Mouse (Mus musculus): ENCODE measurements around the gene Tmem147. TPM values are rescaled to one million over a fixed set of nuclear protein-coding genes. Genes with fewer than 3 reads are reported as not detected.
"Not testable (repeated sequence)": the region's sequence is repeated elsewhere in the genome, so short reads cannot be mapped to it uniquely, and the experiment has no call there.

Tmem147 gene
- polyA plus RNA-seq, 1 experiment from 2014 or later, result 203 TPM

GRCm38 (mm10) chr7:30749824-30750606, 20.7 kb upstream of the Tmem147 start:
- H3K4me1 ChIP-seq (replicated peaks), result no peaks in the 10 kb centered on the region
- peaks cover 20% of the 10 kb centered on the region for H3K36me3 ChIP-seq
- H3K4me2 ChIP-seq (replicated peaks), result no peak overlapping the region
- no peak overlapping the region for H3K9ac ChIP-seq (replicated peaks)
- no peaks in the 10 kb centered on the region for H3K27me3 ChIP-seq
- WGBS, result 90% methylated on average over 13 of the region's 13 CpGs
- no peak for ATAC-seq
- no peak overlapping the region for H3K27ac ChIP-seq
- H3K9me3 ChIP-seq, result peaks cover 9% of the 10 kb centered on the region
- no peak overlapping the region for H3K4me3 ChIP-seq (replicated peaks)

- Histone ChIP-seq H3K4me3 (replicated peaks) (no peak overlapping the region), H3K27ac (no peak overlapping the region), H3K36me3 (peaks cover 8% of the 10 kb centered on the region), H3K4me1 (replicated peaks) (no peaks in the 10 kb centered on the region), H3K27me3 (no peaks in the 10 kb centered on the region), H3K9ac (replicated peaks) (no peak overlapping the region), H3K4me2 (replicated peaks) (no peak overlapping the region), H3K9me3 (no peaks in the 10 kb centered on the region)
- no peak for ATAC-seq
- WGBS, result 87% methylated on average over 7 of the region's 7 CpGs
Observed at GRCm38 (mm10) chr7:30747525-30748204, 18.3 kb upstream of the Tmem147 start.

GRCm38 (mm10) chr7:30744022-30744598, 14.8 kb upstream of the Tmem147 start:
- no peaks in the 10 kb centered on the region for H3K9me3 ChIP-seq
- H3K4me1 ChIP-seq (replicated peaks), result no peaks in the 10 kb centered on the region
- no peak overlapping the region for H3K9ac ChIP-seq (replicated peaks)
- ATAC-seq, result no peak
- H3K27ac ChIP-seq, result no peak overlapping the region
- no peak overlapping the region for H3K4me2 ChIP-seq (replicated peaks)
- whole genome bisulfite sequencing, result 55% methylated on average over 4 of the region's 4 CpGs
- H3K36me3 ChIP-seq, result peaks cover 21% of the 10 kb centered on the region
- H3K4me3 ChIP-seq (replicated peaks), result no peak overlapping the region
- no peaks in the 10 kb centered on the region for H3K27me3 ChIP-seq

GRCm38 (mm10) chr7:30743617-30744016, 14.3 kb upstream of the Tmem147 start, which contains the start of gene Gapdhs:
Gene Gapdhs (minus strand): TSS chr7:30743681.
- not testable (repeated sequence) for H3K9me3 ChIP-seq; ATAC-seq; H3K27ac ChIP-seq; H3K4me1 ChIP-seq (replicated peaks); H3K4me3 ChIP-seq (replicated peaks); H3K27me3 ChIP-seq; H3K9ac ChIP-seq (replicated peaks); H3K4me2 ChIP-seq (replicated peaks)
- peaks cover 21% of the 10 kb centered on the region for H3K36me3 ChIP-seq
- 100% methylated on average over 1 of the region's 4 CpGs for WGBS

- 97% methylated on average over 2 of the region's 2 CpGs for WGBS
- not testable (repeated sequence) for H3K27me3 ChIP-seq
- 0 out of 2 replicates have a peak, but pooled peaks have one; percentile 6 for ATAC-seq
Observed at GRCm38 (mm10) chr7:30742570-30742969, 13.2 kb upstream of the Tmem147 start.

GRCm38 (mm10) chr7:30736211-30736610, 6.9 kb upstream of the Tmem147 start:
- Histone ChIP-seq H3K4me1 (replicated peaks) (peaks cover 7% of the 10 kb centered on the region), H3K27me3 (no peaks in the 10 kb centered on the region), H3K36me3 (peaks cover 79% of the 10 kb centered on the region), H3K4me2 (replicated peaks) (no peak overlapping the region), H3K9me3 (no peaks in the 10 kb centered on the region), H3K4me3 (replicated peaks) (no peak overlapping the region), H3K9ac (replicated peaks) (no peak overlapping the region), H3K27ac (no peak overlapping the region)
- ATAC-seq, result no peak
- 96% methylated on average over 3 of the region's 3 CpGs for WGBS

More at GRCm38 (mm10) chr7:30742570-30742969, 13.2 kb upstream of the Tmem147 start:
- not testable (repeated sequence) for H3K4me1 ChIP-seq (replicated peaks); H3K27ac ChIP-seq; H3K9ac ChIP-seq (replicated peaks); H3K9me3 ChIP-seq; H3K4me3 ChIP-seq (replicated peaks); H3K4me2 ChIP-seq (replicated peaks)
- peaks cover 27% of the 10 kb centered on the region for H3K36me3 ChIP-seq

GRCm38 (mm10) chr7:30730064-30730722, 853 bp upstream of the Tmem147 start:
- Histone ChIP-seq H3K9ac (replicated peaks) (peak overlapping the region; percentile 83), H3K4me2 (replicated peaks) (peak overlapping the region; percentile 74), H3K4me3 (replicated peaks) (peak overlapping the region; percentile 64), H3K4me1 (replicated peaks) (peaks cover 31% of the 10 kb centered on the region), H3K27ac (peak overlapping the region; percentile 95), H3K36me3 (peaks cover 54% of the 10 kb centered on the region)
- not testable (repeated sequence) for ATAC-seq, H3K9me3 ChIP-seq, H3K27me3 ChIP-seq
- 17% methylated on average over 10 of the region's 22 CpGs for WGBS

- Histone ChIP-seq H3K36me3 (peaks cover 42% of the 10 kb centered on the region), H3K27ac (peak overlapping the region; percentile 95), H3K4me1 (replicated peaks) (peaks cover 31% of the 10 kb centered on the region), H3K9me3 (no peaks in the 10 kb centered on the region), H3K9ac (replicated peaks) (peak overlapping the region; percentile 83), H3K27me3 (no peaks in the 10 kb centered on the region), H3K4me2 (replicated peaks) (peak overlapping the region; percentile 74), H3K4me3 (replicated peaks) (peak overlapping the region; percentile 64)
- WGBS, result 8% methylated on average over 26 of the region's 26 CpGs
- no peak; the same call in 1 of the 2 replicates for ATAC-seq
Observed at GRCm38 (mm10) chr7:30728739-30729395, 473 bp downstream of the Tmem147 start.

GRCm38 (mm10) chr7:30728214-30728613, 1.1 kb downstream of the Tmem147 start:
- Histone ChIP-seq H3K4me1 (replicated peaks) (peaks cover 33% of the 10 kb centered on the region), H3K27me3 (no peaks in the 10 kb centered on the region), H3K4me3 (replicated peaks) (peak overlapping the region; percentile 64), H3K9ac (replicated peaks) (peak overlapping the region; percentile 83; the same call in 1 of the 2 replicates), H3K4me2 (replicated peaks) (peak overlapping the region; percentile 74), H3K9me3 (no peaks in the 10 kb centered on the region), H3K36me3 (peaks cover 35% of the 10 kb centered on the region), H3K27ac (no peak overlapping the region)
- ATAC-seq, result no peak
- WGBS, result 93% methylated on average over 6 of the region's 6 CpGs

- Histone ChIP-seq H3K9me3 (no peaks in the 10 kb centered on the region), H3K4me1 (replicated peaks) (peaks cover 11% of the 10 kb centered on the region), H3K4me2 (replicated peaks) (no peak overlapping the region), H3K27ac (no peak overlapping the region), H3K9ac (replicated peaks) (no peak overlapping the region), H3K36me3 (peaks cover 17% of the 10 kb centered on the region), H3K27me3 (peaks cover 8% of the 10 kb centered on the region; the same call in 1 of the 2 replicates), H3K4me3 (replicated peaks) (no peak overlapping the region)
- 78% methylated on average over 6 of the region's 6 CpGs for WGBS
- ATAC-seq, result no peak
Observed at GRCm38 (mm10) chr7:30723274-30723953, 5.9 kb downstream of the Tmem147 start.

GRCm38 (mm10) chr7:30721286-30721685, 8.1 kb downstream of the Tmem147 start:
- H3K36me3 ChIP-seq, result peaks cover 2% of the 10 kb centered on the region
- H3K27ac ChIP-seq, result no peak overlapping the region
- WGBS, result 72% methylated on average over 7 of the region's 7 CpGs
- H3K4me3 ChIP-seq (replicated peaks), result no peak overlapping the region
- H3K9me3 ChIP-seq, result no peaks in the 10 kb centered on the region
- peaks cover 16% of the 10 kb centered on the region for H3K4me1 ChIP-seq (replicated peaks)
- no peak for ATAC-seq
- peaks cover 28% of the 10 kb centered on the region for H3K27me3 ChIP-seq
- no peak overlapping the region for H3K9ac ChIP-seq (replicated peaks)
- no peak overlapping the region for H3K4me2 ChIP-seq (replicated peaks)

Measured in midbrain, embryonic 13.5 days (tissue).